Mouse (Mus musculus) heart, adult 8-10 months (tissue): ENCODE results near the gene Thap8. TPM values are rescaled to one million over a fixed set of nuclear protein-coding genes. Genes with fewer than 3 reads are reported as not detected.
A peak's percentile ranks its signal among the peaks of the same experiment; 100 is the strongest.

Experiments
- DNase-seq: peaks from one replicate; pipeline ENCODE4 v3.0.0; 2022; ENCODE audit warnings: low spot score
- total RNA-seq, 4 experiments: library from RNA; stranded (reverse); gene quantifications; 2 replicates each; pipeline ENCODE4 v1.2.4; 2022

The Thap8 gene
- total RNA-seq, 4 experiments from 2014 or later = 0.44 TPM; not detected in 3

DNA sequence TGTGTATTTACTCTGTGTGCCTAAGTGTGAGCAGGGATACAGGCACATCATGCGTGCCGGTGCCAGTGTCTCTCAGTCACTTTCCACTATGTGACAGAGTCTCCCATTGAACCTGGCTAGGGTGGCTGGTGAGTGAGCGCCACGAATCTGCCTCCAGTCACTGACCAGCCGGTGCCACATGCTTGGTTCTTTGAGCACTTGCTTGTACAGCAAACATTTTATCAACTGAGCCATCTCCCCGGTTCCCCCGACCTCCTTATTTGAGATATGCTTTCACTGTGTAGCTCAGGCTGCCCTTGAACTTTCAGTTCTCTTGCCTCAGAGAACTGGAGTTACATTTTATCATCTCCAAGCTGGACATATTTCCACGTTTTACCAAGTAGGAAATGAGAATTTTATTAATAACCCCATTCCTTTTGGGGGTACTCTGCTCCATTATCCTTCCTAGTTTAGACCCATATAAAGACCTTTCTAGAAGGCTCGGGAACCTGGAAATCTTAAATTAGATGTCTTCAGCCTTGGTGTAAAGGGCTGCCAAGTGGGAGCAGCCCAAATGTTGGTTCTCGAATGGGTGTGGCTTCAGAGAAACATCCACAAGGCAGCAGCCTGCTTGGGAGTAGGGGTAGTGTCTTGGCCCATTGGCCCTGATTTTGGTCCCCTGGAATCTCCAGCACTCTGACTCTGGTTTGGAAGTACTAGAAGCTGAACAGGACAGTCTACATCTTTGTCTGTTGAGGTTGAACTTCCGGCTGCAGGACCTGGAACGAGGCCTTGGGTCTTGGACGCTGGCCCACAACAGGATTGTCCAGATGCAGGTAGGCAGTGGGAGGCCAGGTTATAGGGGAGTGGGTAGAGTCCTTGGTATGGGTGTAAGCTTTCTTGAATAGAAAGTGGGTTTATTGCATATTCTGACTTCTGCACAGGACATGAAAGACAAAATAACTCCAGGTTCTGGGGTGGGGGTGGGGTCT, 36.0 kb downstream of the Thap8 start:
- DNase-seq = no peak

DNA sequence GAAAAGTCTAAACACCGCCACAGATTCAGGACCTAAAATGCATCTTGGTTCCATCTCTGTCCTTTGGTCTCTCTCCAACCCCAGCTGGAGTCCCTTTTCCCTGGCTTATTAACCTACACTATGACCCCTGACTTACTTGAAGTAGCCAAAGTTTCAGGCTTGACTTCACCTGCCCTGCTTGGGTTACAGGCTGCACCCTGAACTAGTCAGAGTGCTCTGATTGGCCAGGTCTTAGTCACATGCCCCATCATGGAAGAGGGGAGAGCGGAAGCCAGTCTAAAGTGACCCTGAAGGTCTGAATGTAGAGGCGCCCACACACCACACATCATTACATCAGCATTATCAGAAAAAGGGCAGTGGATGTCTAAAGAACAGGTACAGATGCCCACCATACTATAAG, 38.2 kb downstream of the Thap8 start:
- DNase-seq = no peak

GRCm38 (mm10) chr7:30320946-30321345, 41.1 kb downstream of the Thap8 start:
- no peak for DNase-seq

DNA sequence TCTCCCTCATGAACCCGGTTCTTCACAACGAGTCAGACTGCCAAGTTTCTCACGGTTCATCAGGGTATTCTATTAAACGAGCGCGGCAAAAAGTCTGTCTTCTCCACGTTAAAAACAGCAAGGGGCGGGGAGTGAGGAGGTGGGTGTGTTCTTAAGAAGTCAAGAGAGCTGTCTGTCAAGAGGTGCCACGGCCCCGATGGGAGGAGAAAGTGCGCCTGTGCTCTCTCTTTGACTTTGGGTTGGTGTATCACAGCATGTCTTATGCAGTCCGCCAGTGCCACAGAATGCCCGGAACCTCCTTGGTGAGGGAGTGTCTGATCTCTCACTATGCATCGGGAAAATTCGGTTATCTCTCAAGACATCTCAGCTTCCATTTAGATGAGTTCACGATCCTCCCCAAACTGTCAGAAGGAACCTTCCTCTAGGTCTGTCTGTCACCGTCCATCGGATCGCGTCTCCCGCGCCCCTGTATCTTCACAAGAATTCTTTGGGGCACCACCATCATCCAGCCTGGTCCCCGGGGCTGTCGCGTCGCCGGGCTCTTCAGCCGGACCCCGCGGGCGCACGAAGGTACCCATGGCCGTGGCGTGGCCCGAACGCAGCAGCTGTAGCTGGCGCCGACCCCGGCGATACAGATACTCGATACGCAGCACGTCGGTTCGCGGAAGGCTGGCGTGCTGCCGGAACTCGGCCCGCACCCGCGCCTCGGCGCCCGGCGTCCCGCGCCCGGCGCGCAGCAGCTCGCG, 41.8 kb downstream of the Thap8 start, which contains the start of gene E130208F15Rik:
TSS of gene E130208F15Rik (plus strand) at position 202 of the 746 bp plus-strand sequence.
- DNase-seq = peak; percentile 67

- peak; percentile 96 for DNase-seq
These were observed 42.4 kb downstream of the Thap8 start for GRCm38 (mm10) chr7:30322285-30322667.

DNA sequence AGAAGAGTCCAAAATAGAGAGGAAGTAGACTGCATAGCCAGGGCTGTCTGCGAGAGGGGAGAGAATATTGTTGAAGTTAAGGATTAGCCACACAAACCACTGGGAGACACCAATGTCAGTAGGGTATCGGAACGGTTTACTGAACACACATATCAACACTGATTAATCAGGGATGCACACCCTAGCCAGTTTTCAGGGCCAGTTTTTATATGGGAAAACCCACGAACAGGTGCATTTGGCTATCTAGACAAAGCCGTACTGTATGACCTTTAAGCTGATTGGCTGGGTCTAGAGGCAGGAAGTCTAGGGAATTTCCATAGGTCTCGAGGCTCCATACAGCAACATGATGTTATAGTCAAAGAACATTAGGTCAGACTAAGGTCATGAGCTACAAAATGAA, 43.0 kb downstream of the Thap8 start:
- DNase-seq = no peak

DNA sequence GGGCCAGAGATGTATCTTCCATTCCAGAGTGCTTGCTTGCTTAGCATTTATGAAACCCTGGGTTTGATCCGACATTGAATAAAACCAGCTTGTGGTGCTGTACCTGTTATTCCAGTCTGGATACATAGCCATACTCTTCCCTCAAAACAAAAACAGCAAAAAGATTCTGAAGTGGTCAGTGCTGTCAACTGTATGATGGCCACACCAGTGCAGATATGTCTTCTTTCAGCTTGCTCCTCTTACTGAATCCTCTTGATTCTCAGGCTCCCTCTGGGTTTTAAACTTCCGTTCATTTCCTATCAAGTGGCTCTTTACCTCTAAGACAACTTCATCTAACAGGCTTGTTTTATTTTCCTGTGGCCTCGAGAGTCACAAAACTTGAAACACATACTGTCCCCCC, 43.9 kb downstream of the Thap8 start, which contains the start of gene Sdhaf1:
TSS of gene Sdhaf1 (minus strand) at position 101 of the 400 bp plus-strand sequence.
- DNase-seq = no peak

DNA sequence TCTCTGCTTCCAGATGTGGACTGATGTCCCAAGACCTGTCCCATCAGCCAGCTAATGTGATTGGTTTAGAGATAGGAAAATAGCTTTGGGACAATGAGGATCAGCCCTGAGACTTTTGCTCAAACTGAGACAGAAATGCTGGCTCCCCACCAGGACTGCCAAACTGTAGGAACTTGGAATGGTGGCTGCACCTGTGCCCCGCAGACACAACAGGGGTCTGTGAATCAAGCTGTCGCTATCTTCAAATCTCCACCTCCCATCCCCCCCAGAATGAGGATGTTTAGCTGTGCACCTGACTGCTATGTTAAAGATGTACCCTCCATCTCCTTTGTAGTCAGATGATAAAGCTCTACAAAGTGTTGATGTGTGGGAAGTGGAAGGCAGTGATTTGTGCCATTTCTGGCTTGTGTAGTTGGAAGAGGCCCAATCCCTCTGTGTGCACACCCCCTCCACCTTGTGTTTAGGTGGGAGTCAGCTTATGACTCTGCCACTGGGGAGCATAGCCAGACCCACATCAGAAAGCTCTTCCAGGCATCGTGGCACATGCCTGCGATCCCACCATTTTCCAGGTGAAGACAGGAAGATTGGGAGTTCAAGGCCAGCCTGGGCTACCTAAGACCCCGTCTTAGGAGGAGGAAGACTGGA, 44.5 kb downstream of the Thap8 start:
- no peak for DNase-seq

- no peak for DNase-seq
These were observed 45.5 kb downstream of the Thap8 start for GRCm38 (mm10) chr7:30325364-30325763.

DNA sequence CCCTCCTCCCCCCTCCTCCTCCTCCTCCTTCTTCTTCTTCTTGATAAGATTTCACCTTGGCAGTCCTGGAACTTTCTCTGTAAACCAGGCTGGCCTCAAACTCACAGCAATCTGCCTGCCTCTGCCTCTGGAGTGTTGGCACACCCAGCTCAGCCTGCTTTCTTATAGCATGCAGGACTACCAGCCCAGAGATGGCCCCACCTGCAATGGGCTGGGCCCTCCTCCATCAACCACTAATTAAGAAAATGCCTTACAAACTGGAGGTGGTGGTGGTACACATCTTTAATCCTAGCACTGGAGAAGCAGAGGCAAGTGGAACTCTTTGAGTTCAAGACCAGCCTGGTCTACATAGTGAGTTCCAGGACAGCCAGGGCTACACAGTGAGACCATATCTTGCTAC, 46.5 kb downstream of the Thap8 start:
- no peak for DNase-seq

DNA sequence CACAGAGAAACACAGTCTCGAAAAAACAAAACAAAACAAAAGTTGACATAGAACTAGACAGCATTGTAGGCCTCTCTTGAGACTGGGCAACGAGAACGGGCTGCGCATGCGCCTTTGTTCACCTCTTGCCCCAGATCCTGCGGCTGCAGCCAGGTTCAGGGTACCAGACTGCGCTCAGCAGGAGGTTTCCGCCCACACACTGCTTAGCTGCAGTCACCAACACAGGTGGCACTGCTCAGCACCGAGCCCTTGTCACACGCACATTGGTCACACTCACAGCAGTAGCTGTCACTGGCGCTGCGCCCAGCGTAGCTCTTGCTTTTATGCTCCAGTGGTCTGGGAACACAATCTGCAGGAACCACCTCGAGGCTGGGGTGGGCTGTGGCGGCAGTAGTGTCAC, 47.2 kb downstream of the Thap8 start:
- no peak for DNase-seq

GRCm38 (mm10) chr7:30328379-30328778, 48.5 kb downstream of the Thap8 start:
- no peak for DNase-seq

- DNase-seq = peak; percentile 53
These were observed 52.0 kb downstream of the Thap8 start for GRCm38 (mm10) chr7:30331887-30332286.

DNA sequence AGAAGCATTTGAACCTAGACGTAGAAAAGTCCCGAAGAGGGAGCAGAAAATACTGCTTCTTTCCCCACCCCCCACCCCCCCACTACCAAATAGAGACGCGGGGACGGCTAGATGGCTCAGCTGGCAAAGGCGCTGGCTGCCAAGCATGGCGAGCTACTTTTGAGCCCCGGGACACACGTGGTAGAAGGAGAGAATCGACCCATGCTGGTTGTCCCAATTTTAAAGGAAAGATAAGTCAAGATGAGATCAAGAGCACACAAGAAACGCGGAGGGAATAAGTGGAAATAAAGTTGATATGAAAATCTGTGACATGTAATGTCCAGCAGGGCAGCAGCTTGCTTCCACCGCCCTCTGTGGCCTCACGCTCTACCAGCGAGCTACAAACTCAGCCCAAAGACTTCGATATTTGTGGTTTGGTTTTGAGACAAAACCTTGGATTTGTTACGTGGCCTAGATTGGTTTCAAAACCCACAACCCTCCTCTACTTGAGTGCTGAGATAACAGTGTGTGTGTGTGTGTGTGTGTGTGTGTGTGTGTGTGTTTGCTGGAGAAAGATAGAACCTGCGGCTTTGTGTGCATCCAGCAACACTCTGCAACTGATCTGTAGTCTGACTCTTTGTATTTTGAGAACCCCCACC, 52.8 kb downstream of the Thap8 start:
- DNase-seq = no peak

- DNase-seq = peak; percentile 52
These were observed 53.5 kb downstream of the Thap8 start for GRCm38 (mm10) chr7:30333436-30333835.

- no peak for DNase-seq
These were observed 54.7 kb downstream of the Thap8 start for GRCm38 (mm10) chr7:30334563-30334962.

GRCm38 (mm10) chr7:30335688-30336087, 55.8 kb downstream of the Thap8 start:
- DNase-seq = no peak

- peak; percentile 64 for DNase-seq
These were observed 56.5 kb downstream of the Thap8 start for GRCm38 (mm10) chr7:30336384-30336783.

GRCm38 (mm10) chr7:30339432-30340109, 59.7 kb downstream of the Thap8 start:
- DNase-seq = no peak
